Mouse (Mus musculus) midbrain, embryonic 15.5 days (tissue): ENCODE results near the gene Lonrf2. TPM values are rescaled to one million over a fixed set of nuclear protein-coding genes. Genes with fewer than 3 reads are reported as not detected.

Source experiments
- ATAC-seq: fragments of 200-750 bp; cut with Nextera tagmentation; replicated peaks from 2 replicates; pipeline ENCODE4 v1.8.0; 2017; ENCODE audit warnings: moderate TSS enrichment
- H3K27ac ChIP-seq: fragments of 300-500 bp; sonication (generic); 2 replicates; pipeline ENCODE4 v1.5.1; 2015; ENCODE audit warnings: mild to moderate bottlenecking, inconsistent platforms
- H3K27me3 ChIP-seq: fragments of 300-500 bp; sonication (generic); replicated peaks from 2 replicates; pipeline ENCODE4 v1.6.1; 2015; ENCODE audit warnings: inconsistent platforms
- H3K36me3 ChIP-seq: fragments of 300-500 bp; sonication (generic); replicated peaks from 2 replicates; pipeline ENCODE4 v1.6.1; 2015; ENCODE audit warnings: inconsistent platforms
- H3K4me1 ChIP-seq: fragments of 300-500 bp; sonication (generic); 2 replicates; pipeline ENCODE4 v1.6.1; 2015; ENCODE audit warnings: inconsistent platforms
- H3K4me2 ChIP-seq: fragments of 300-500 bp; sonication (generic); 2 replicates; pipeline ENCODE4 v1.6.1; 2015; ENCODE audit warnings: inconsistent platforms, mild to moderate bottlenecking, moderate library complexity
- H3K4me3 ChIP-seq: fragments of 300-500 bp; sonication (generic); 2 replicates; pipeline ENCODE4 v1.5.1; 2015; ENCODE audit warnings: mild to moderate bottlenecking, inconsistent platforms
- H3K9ac ChIP-seq: fragments of 300-500 bp; sonication (generic); 2 replicates; pipeline ENCODE4 v1.6.1; 2015; ENCODE audit warnings: mild to moderate bottlenecking, inconsistent platforms
- H3K9me3 ChIP-seq: fragments of 300-500 bp; sonication (generic); 2 replicates; pipeline ENCODE4 v1.6.1; 2016; ENCODE audit warnings: inconsistent platforms
- WGBS: fragments of 180-500 bp; shearing (Covaris S2); methylation state at CpG from one replicate; pipeline ENCODE4 v1.1.7; 2015; ENCODE audit warnings: mixed read lengths; 5-methylcytosine and 5-hydroxymethylcytosine counted together
- polyA plus RNA-seq: library from polyadenylated mRNA; unstranded; fragments of >200 nt; fragmentation: Nextera tagmentation; extraction: Ambion mirVana; gene quantifications from 2 replicates; pipeline ENCODE4 v1.2.1, GENCODE M21; 2015

The Lonrf2 gene
- 22.2 and 26.4 TPM in 2 replicates for polyA plus RNA-seq

GRCm38 (mm10) chr1:38836477-38836872 lies at the start of gene Lonrf2:
Gene Lonrf2 (minus strand): TSS chr1:38836711.
- Histone ChIP-seq H3K4me1 (peaks cover 19% of the 10 kb centered on the region), H3K9me3 (no peaks in the 10 kb centered on the region), H3K27ac (peak within 1 kb of the TSS; percentile 96), H3K9ac (peak within 1 kb of the TSS; percentile 95), H3K4me3 (peak within 1 kb of the TSS; percentile 91), H3K27me3 (no peaks in the 10 kb centered on the region), H3K36me3 (no peaks in the 10 kb centered on the region), H3K4me2 (peak within 1 kb of the TSS; percentile 97)
- 1% methylated on average over 47 of the region's 47 CpGs for WGBS
- peak; percentile 96 for ATAC-seq

- Histone ChIP-seq H3K9me3 (no peaks in the 10 kb centered on the region), H3K4me1 (no peaks in the 10 kb centered on the region), H3K36me3 (peaks cover 13% of the 10 kb centered on the region; the same call in 1 of the 2 replicates), H3K4me2 (no peak overlapping the region), H3K4me3 (no peak overlapping the region), H3K27ac (no peak overlapping the region), H3K27me3 (no peaks in the 10 kb centered on the region), H3K9ac (no peak overlapping the region)
- no peak for ATAC-seq
- WGBS = 71% methylated on average over 2 of the region's 2 CpGs
These were observed 49.4 kb upstream of the Lonrf2 start for GRCm38 (mm10) chr1:38885956-38886355.

GRCm38 (mm10) chr1:38883766-38884165 lies 47.3 kb upstream of the Lonrf2 start:
- Histone ChIP-seq H3K4me3 (no peak overlapping the region), H3K27me3 (no peaks in the 10 kb centered on the region), H3K36me3 (peaks cover 5% of the 10 kb centered on the region; the same call in 1 of the 2 replicates), H3K4me2 (no peak overlapping the region), H3K9me3 (no peaks in the 10 kb centered on the region), H3K27ac (no peak overlapping the region), H3K4me1 (no peaks in the 10 kb centered on the region), H3K9ac (no peak overlapping the region)
- no peak for ATAC-seq
- 90% methylated on average over 9 of the region's 9 CpGs for WGBS

GRCm38 (mm10) chr1:38882746-38883145 lies 46.2 kb upstream of the Lonrf2 start:
- Histone ChIP-seq H3K27me3 (no peaks in the 10 kb centered on the region), H3K4me1 (no peaks in the 10 kb centered on the region), H3K27ac (no peak overlapping the region), H3K4me3 (no peak overlapping the region), H3K36me3 (peaks cover 5% of the 10 kb centered on the region; the same call in 1 of the 2 replicates), H3K4me2 (no peak overlapping the region), H3K9ac (no peak overlapping the region), H3K9me3 (no peaks in the 10 kb centered on the region)
- ATAC-seq = no peak
- 95% methylated on average over 4 of the region's 4 CpGs for WGBS

- Histone ChIP-seq H3K27ac (no peak overlapping the region), H3K9ac (no peak overlapping the region), H3K4me3 (no peak overlapping the region), H3K9me3 (no peaks in the 10 kb centered on the region), H3K4me2 (no peak overlapping the region), H3K36me3 (peaks cover 5% of the 10 kb centered on the region; the same call in 1 of the 2 replicates), H3K27me3 (no peaks in the 10 kb centered on the region), H3K4me1 (peaks cover 6% of the 10 kb centered on the region)
- no peak for ATAC-seq
- 79% methylated on average over 4 of the region's 4 CpGs for WGBS
These were observed 44.9 kb upstream of the Lonrf2 start for GRCm38 (mm10) chr1:38881366-38881765.

- H3K4me2 ChIP-seq = no peak overlapping the region
- no peaks in the 10 kb centered on the region for H3K27me3 ChIP-seq
- no peak overlapping the region for H3K9ac ChIP-seq
- H3K4me1 ChIP-seq = peaks cover 6% of the 10 kb centered on the region
- peaks cover 17% of the 10 kb centered on the region; the same call in 1 of the 2 replicates for H3K36me3 ChIP-seq
- H3K27ac ChIP-seq = peak overlapping the region; percentile 43
- ATAC-seq = 0 out of 2 replicates have a peak, but pooled peaks have one; percentile 56
- H3K4me3 ChIP-seq = no peak overlapping the region
- H3K9me3 ChIP-seq = no peaks in the 10 kb centered on the region
- WGBS = 36% methylated on average over 5 of the region's 5 CpGs
These were observed 40.3 kb upstream of the Lonrf2 start for GRCm38 (mm10) chr1:38876671-38877382.

GRCm38 (mm10) chr1:38873911-38874310 lies 37.4 kb upstream of the Lonrf2 start:
- no peak overlapping the region for H3K4me3 ChIP-seq
- 90% methylated on average over 5 of the region's 5 CpGs for WGBS
- H3K9ac ChIP-seq = no peak overlapping the region
- no peak overlapping the region for H3K27ac ChIP-seq
- H3K36me3 ChIP-seq = peaks cover 17% of the 10 kb centered on the region; the same call in 1 of the 2 replicates
- peaks cover 6% of the 10 kb centered on the region for H3K4me1 ChIP-seq
- no peak overlapping the region for H3K4me2 ChIP-seq
- no peaks in the 10 kb centered on the region for H3K9me3 ChIP-seq
- H3K27me3 ChIP-seq = no peaks in the 10 kb centered on the region
- no peak for ATAC-seq

GRCm38 (mm10) chr1:38871834-38872233 lies 35.3 kb upstream of the Lonrf2 start:
- Histone ChIP-seq H3K9me3 (no peaks in the 10 kb centered on the region), H3K27me3 (no peaks in the 10 kb centered on the region), H3K4me3 (no peak overlapping the region), H3K27ac (no peak overlapping the region), H3K36me3 (peaks cover 21% of the 10 kb centered on the region; the same call in 1 of the 2 replicates), H3K4me2 (no peak overlapping the region), H3K9ac (no peak overlapping the region), H3K4me1 (peaks cover 2% of the 10 kb centered on the region)
- ATAC-seq = no peak
- 91% methylated on average over 6 of the region's 6 CpGs for WGBS

GRCm38 (mm10) chr1:38869398-38870195 lies 33.1 kb upstream of the Lonrf2 start:
- Histone ChIP-seq H3K9me3 (no peaks in the 10 kb centered on the region), H3K9ac (no peak overlapping the region), H3K4me2 (no peak overlapping the region), H3K27ac (no peak overlapping the region), H3K4me3 (no peak overlapping the region), H3K27me3 (no peaks in the 10 kb centered on the region), H3K4me1 (no peaks in the 10 kb centered on the region), H3K36me3 (peaks cover 16% of the 10 kb centered on the region; the same call in 1 of the 2 replicates)
- 65% methylated on average over 12 of the region's 13 CpGs for WGBS
- ATAC-seq = no peak

GRCm38 (mm10) chr1:38866242-38866641 lies 29.7 kb upstream of the Lonrf2 start:
- no peak for ATAC-seq
- Histone ChIP-seq H3K9me3 (no peaks in the 10 kb centered on the region), H3K36me3 (peaks cover 4% of the 10 kb centered on the region; the same call in 1 of the 2 replicates), H3K4me2 (no peak overlapping the region), H3K27me3 (no peaks in the 10 kb centered on the region), H3K4me1 (no peaks in the 10 kb centered on the region; the same call in 1 of the 2 replicates), H3K27ac (no peak overlapping the region), H3K9ac (no peak overlapping the region), H3K4me3 (no peak overlapping the region)
- 92% methylated on average over 5 of the region's 5 CpGs for WGBS

- Histone ChIP-seq H3K27me3 (no peaks in the 10 kb centered on the region), H3K9ac (no peak overlapping the region), H3K9me3 (no peaks in the 10 kb centered on the region), H3K36me3 (peaks cover 4% of the 10 kb centered on the region; the same call in 1 of the 2 replicates), H3K27ac (no peak overlapping the region), H3K4me2 (no peak overlapping the region), H3K4me3 (no peak overlapping the region), H3K4me1 (no peaks in the 10 kb centered on the region; the same call in 1 of the 2 replicates)
- 85% methylated on average over 9 of the region's 9 CpGs for WGBS
- ATAC-seq = no peak
These were observed 27.8 kb upstream of the Lonrf2 start for GRCm38 (mm10) chr1:38864341-38864740.

- no peaks in the 10 kb centered on the region; the same call in 1 of the 2 replicates for H3K4me1 ChIP-seq
- no peak overlapping the region for H3K9ac ChIP-seq
- H3K9me3 ChIP-seq = no peaks in the 10 kb centered on the region
- ATAC-seq = no peak
- H3K4me2 ChIP-seq = no peak overlapping the region
- 16% methylated on average over 4 of the region's 4 CpGs for WGBS
- no peak overlapping the region for H3K27ac ChIP-seq
- no peak overlapping the region for H3K4me3 ChIP-seq
- H3K27me3 ChIP-seq = no peaks in the 10 kb centered on the region
- peaks cover 2% of the 10 kb centered on the region; the same call in 1 of the 2 replicates for H3K36me3 ChIP-seq
These were observed 25.7 kb upstream of the Lonrf2 start for GRCm38 (mm10) chr1:38862213-38862612.
